Mouse (Mus musculus) thymus, postnatal 10 days (tissue): ENCODE measurements around the gene Rarres1.
A peak's percentile ranks its signal among the peaks of the same experiment; 100 is the strongest.

Source experiments
- DNase-seq, 2 experiments: peaks; one replicate each; pipeline ENCODE4 v3.0.0; 2021; ENCODE audit warnings: low spot score in 2 of 2

Gene Rarres1

DNA sequence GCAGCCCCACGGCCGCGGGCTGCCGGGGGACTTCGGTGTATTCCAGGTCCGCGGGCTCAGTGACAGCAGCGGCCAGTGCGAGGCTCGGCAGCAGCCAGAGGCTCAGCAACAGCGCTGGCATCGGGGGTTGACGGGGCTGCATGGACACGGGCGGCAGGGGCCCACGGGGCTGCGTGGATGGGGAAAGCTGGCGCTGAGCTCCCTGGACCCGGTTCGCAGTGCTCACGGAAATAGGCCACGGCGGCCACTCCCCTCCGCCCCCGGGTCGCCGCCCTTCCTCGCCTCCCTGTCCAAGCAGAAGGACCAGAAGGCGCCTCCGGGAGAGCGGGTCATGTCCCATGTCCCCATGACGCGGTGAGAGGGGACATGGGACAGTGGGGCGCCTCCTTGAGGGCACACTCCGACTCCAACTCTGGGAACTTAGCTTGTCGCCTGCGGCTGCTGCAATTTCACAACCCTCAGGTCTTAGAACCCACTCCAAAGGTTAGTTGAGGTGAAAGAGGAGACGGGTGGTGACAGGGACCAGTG, at the start of gene Rarres1:
Gene Rarres1 (minus strand): TSS at position 250 of the 528 bp plus-strand sequence.
- DNase-seq: peak in 1 of 2 experiments; percentile 4

- DNase-seq: no peak
These were observed 49.5 kb upstream of the Rarres1 start for GRCm38 (mm10) chr3:67564731-67565357.

DNA sequence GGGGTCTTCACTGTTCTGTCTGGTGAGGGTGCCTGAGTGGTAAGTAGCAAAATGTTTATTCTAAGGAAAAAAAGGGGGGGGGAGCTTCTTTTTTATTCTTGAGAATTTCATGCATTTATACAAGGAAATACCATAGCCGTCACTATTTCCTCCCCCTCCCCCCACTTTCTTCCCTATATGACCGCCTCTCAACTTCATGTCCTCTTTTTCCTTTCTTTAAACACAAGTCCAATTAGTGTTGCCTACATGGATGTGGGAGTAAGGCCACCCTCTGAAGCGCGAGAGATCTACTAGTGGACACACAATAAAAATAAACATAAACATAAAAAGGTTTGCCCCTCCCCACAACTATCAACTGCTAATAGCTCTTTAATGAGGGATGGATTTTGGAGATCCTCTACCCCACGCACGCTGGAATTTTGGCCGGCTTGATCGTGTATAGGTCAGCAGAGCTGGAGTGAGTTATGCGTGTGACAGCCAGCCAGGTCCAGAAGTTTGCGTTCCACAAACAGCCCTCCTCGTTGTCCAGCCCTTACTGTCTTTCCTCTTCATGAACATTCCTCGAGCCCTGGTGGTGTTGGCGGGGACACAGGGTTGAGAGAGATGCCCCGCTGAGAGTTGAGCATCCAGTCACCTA, 42.5 kb upstream of the Rarres1 start:
- no peak for DNase-seq

GRCm38 (mm10) chr3:67557200-67557651, 41.9 kb upstream of the Rarres1 start:
- DNase-seq: no peak

- no peak for DNase-seq
These were observed 39.9 kb upstream of the Rarres1 start for GRCm38 (mm10) chr3:67555211-67555610.

- no peak for DNase-seq
These were observed 38.7 kb upstream of the Rarres1 start for GRCm38 (mm10) chr3:67553927-67554448.

DNA sequence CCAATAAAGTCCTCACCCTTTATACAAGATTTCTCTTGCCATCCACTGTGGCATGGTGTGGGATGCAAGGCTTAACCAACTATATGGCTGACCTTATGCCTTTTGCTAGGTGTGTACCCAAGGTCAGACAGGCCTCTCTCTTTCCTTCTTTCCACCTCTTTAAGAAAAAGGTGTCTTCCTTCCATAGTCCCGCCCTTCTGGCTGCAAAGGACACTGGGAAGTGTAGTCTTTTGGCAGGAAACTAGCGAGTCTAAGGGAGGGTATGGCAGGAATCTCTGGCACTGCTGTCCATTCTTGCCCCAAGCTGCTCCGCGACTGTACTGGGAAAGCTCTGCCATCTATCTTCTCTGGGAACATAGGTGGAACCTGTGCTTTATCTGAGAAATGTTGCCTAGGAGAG, 38.0 kb upstream of the Rarres1 start:
- no peak for DNase-seq

DNA sequence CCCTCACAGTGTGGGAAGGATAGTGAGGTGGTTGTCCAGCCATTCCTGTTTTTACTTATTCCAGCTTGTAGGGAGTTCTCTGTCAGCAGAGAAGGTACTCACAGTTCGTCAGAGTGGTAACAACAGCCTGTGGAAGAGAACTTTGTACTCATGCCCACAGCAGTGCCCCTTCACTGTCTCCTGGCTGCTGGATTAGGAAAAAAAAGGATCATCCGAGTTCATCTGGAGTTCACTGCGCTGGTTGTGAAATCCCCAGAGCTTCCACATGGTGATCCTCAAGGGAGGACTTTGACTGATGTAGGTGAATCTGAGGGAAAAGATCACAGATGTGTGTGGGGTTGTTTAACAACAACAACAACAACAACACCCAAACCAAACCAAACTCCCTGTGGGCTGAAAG, 35.9 kb upstream of the Rarres1 start:
- no peak for DNase-seq

DNA sequence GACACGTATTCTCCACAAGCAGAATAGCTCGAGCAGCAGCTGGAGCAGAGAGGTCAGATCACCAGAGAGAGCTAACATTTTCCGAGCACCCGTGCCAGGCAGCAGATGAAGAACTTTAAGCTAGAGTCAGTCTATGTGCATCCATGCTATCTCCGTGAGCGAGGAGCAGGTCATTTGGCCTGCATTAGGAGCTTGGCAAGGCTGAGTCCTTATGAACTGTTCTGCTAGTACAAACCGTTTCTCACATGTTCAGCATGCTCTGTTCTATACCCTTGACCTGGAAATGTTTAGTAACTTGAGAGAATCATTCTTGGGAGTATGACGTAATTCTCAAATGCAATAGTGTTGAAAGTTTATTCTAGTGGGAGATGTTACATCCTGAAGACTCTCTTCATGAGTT, 28.3 kb upstream of the Rarres1 start:
- no peak for DNase-seq

DNA sequence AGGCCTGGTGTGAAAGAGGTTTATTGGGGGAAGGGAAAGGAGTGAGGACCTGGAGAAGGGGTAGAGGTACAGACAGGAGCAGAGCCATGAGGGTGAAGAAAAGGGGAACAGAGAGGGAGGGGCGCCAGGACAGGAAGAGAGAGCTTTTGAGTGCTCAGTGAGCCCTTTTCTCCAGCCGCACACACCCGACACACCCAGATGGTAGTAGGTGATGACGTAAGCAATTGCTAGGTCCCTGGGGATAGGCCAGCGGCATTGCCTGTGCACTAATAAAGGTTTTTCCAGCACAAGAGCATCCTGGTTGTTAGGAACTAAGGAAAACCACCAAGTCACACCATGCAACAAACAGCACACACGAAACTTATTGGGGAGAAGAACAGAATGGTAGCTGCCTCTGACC, 9.4 kb upstream of the Rarres1 start:
- no peak for DNase-seq

DNA sequence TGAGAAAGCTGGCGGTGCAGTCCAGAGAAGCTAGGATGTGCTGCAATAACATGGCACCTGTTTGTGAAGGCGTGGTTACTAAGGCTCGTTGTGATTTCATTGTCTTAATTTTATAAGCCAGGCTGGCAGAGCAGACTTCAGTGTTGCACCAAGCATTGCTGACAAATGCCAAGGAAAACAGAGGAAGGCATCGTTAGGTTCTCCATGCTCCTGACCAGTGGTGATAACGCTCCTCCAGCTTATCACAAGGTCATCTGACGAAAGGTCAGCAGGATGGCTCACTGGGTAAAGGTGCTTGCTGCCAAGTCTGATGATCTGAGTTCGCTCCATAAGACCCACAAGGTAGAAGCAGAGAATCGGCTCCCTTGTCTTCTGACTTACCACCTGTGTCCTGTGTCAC, 7.4 kb upstream of the Rarres1 start:
- no peak for DNase-seq

- no peak for DNase-seq
These were observed 5.3 kb upstream of the Rarres1 start for GRCm38 (mm10) chr3:67520568-67521143.

DNA sequence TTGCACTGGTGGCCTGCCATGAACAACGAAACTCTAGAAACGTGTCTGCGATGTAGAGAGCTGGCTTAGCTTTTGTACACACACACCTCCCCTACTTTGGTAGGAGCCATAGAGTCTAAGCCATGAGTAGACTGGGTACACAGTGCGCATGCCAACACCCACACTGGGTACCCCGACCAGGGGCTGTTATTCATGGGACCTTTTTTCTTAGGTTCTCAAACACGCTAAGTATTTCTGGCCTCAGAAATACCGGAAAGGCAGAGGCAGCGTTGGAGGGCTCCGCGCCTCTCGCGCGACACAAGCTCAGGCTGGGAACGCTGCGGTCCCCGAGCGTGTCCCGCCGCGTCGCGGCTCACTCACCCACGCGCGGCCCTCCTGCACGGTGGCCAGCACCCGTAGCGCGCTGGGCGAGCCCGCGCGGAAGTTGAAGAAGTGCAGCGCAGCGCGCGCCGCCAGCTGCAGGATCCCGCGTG, 486 bp downstream of the Rarres1 start:
- no peak for DNase-seq

GRCm38 (mm10) chr3:67512807-67513206, 2.5 kb downstream of the Rarres1 start:
- DNase-seq: peak in 1 of 2 experiments; percentile 51

- no peak for DNase-seq
These were observed 7.0 kb downstream of the Rarres1 start for GRCm38 (mm10) chr3:67508216-67508892.

DNA sequence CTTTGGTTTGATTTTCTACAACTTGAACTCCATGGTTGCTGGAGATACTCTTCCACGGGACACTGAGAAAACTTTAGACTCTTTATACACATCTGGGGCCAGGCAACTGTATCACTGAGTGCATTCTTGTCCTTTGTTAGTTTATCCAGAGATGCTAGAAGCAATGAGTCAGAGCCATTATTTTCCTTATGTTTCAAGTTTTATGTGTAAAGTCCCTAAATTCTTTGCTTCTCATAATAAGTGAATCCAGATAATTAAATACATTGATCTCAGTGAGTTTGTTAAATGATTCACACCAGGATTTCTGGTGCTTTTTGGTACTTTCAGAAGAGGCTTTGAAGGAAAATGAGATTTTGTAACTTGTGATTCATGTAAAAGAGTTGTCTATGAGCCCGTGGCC, 10.0 kb downstream of the Rarres1 start:
- no peak for DNase-seq

DNA sequence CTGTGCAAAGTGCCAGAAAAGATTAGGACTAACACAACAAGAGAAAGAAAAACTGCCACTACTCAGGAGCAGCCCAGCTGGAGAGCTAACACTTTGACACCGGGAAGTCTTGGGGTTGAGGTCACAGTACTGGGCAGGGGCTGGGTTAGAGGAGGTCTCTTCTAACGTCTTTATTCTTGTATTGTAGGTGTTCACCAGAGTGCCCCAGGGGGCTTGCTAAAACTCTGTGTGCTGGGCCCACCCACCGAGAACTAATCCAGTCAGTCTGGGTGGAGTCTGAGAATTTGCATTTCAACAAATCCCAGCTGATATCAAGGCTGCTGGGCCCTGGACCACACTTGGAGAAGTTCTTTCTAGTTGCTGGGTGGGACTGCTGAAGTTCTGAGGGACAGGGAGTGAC, 11.4 kb downstream of the Rarres1 start:
- no peak for DNase-seq

- DNase-seq: no peak
These were observed 15.9 kb downstream of the Rarres1 start for GRCm38 (mm10) chr3:67499406-67499791.

DNA sequence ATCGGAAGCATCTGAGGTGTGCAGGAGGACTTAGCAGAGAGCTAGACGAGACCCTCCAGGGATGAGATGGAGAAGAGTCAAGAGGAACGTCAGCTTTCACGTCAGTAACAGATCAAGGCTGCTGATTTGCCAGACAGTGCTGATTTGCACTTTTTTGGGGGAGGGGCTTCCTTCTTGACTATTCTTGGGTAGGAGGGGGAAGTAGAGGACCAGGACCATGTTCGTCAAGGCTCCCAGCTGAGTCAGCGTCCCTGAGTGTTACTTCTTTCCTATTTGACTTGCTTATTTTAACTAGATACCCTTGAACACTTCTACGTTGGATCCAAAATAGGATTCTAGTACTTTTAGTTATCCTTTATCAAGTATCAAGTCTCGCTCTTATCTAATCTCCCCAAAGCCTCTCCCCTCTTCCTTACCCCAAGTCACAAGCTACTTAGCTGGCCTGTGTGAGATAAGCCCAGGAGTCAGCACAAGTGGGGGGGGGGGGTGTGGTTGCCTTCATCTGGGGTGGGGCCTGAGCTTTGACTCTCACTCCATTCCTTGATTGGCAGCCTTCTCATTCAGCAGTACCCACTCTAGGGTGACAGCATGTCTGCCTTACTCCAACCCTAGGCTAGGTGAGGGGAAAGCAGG, 16.4 kb downstream of the Rarres1 start:
- no peak for DNase-seq

DNA sequence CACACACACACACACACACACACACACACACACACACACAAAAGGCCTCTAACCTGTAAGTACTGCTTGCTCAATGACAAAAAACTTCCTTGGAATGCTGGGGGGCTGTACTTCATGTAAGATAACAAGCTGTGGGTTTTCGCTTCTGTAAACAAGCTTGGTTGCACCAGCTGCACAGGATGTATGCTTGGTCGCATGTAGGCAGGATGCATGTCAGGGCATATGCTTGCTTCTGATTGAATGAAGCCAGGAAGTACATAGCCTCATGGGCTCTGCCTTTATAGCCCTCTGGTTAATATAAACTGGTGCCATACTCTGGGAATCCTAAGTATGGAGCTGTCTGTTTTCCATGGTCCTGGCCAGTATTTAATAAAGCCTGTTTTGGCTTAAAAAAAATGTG, 17.3 kb downstream of the Rarres1 start:
- DNase-seq: no peak

DNA sequence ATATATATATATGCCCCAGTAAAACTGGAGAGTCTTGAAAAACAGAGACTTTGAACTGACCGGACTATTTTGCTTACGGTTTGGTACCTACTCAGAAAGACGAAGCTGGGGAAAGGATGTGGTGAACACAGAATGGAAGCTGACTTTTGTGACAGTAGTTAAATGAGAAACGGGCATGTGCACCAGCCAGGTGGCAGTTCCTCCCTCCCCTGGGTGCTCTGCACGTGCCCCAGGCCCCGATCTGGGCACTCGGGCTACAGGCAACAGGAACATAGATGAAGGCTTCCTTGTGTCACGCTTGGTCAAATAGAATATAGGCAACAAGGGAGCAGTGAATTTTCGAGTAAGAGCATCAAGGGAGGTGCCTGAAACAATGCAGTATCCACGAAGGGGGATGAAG, 19.0 kb downstream of the Rarres1 start:
- DNase-seq: no peak

- DNase-seq: no peak
These were observed 22.2 kb downstream of the Rarres1 start for GRCm38 (mm10) chr3:67493132-67493531.
